Mouse (Mus musculus) midbrain, postnatal 0 days (tissue): ENCODE measurements around the gene Mfsd4a. TPM values are rescaled to one million over a fixed set of nuclear protein-coding genes. Genes with fewer than 3 reads are reported as not detected.

ENCODE experiments used
- ATAC-seq: fragments of 200-750 bp; cut with Nextera tagmentation; 2 replicates; pipeline ENCODE4 v1.8.0; 2017; ENCODE audit warnings: moderate number of reproducible peaks, mild to moderate bottlenecking, moderate TSS enrichment, moderate library complexity; ENCODE audit not compliant: low FRiP score
- DNase-seq: peaks from one replicate; pipeline ENCODE4 v3.0.0-alpha.2; 2015; ENCODE audit warnings: low spot score
- H3K27ac ChIP-seq: fragments of 300-500 bp; sonication (generic); 2 replicates; pipeline ENCODE4 v1.5.1; 2014; ENCODE audit warnings: low read depth, mild to moderate bottlenecking, low read length, mixed read lengths
- H3K27me3 ChIP-seq: fragments of 300-500 bp; sonication (generic); 2 replicates; pipeline ENCODE4 v1.6.1; 2014; ENCODE audit warnings: low read length, control low read depth, mixed read lengths; ENCODE audit not compliant: insufficient read depth
- H3K36me3 ChIP-seq: fragments of 300-500 bp; sonication (generic); 2 replicates; pipeline ENCODE4 v1.6.1; 2014; ENCODE audit warnings: low read length, control low read depth, mixed read lengths; ENCODE audit not compliant: insufficient read depth
- H3K4me1 ChIP-seq: fragments of 300-500 bp; sonication (generic); 2 replicates; pipeline ENCODE4 v1.6.1; 2014; ENCODE audit warnings: mild to moderate bottlenecking, control low read depth, antibody characterized with exemption, low read length, mixed read lengths; ENCODE audit not compliant: insufficient read depth
- H3K4me2 ChIP-seq: fragments of 300-500 bp; sonication (generic); 2 replicates; pipeline ENCODE4 v1.6.1; 2014; ENCODE audit warnings: low read depth, mild to moderate bottlenecking, low read length, mixed read lengths; ENCODE audit not compliant: poor library complexity, severe bottlenecking
- H3K4me3 ChIP-seq: fragments of 300-500 bp; sonication (generic); 2 replicates; pipeline ENCODE4 v1.5.1; 2014; ENCODE audit warnings: low read depth, mild to moderate bottlenecking, low read length, moderate library complexity
- H3K9ac ChIP-seq: fragments of 300-500 bp; sonication (generic); replicated peaks from 2 replicates; pipeline ENCODE4 v1.6.1; 2014; ENCODE audit warnings: mild to moderate bottlenecking, low read length, moderate library complexity, mixed read lengths; ENCODE audit not compliant: poor library complexity, severe bottlenecking
- H3K9me3 ChIP-seq: fragments of 300-500 bp; sonication (generic); 2 replicates; pipeline ENCODE4 v1.6.1; 2016; ENCODE audit warnings: low read length, control low read depth
- CTCF ChIP-seq: IDR thresholded peaks from 2 replicates; pipeline ENCODE4 v1.5.1; 2016; ENCODE audit warnings: antibody characterized with exemption, mild to moderate bottlenecking
- WGBS: fragments of 180-500 bp; shearing (Covaris S2); extraction: QIAGEN DNeasy Blood & Tissue Kit; methylation state at CpG from one replicate; pipeline ENCODE4 v1.1.7; 2014; 5-methylcytosine and 5-hydroxymethylcytosine counted together
- polyA plus RNA-seq: library from polyadenylated mRNA; unstranded; fragments of >200 nt; fragmentation: Nextera tagmentation; extraction: Ambion mirVana; gene quantifications from 2 replicates; pipeline ENCODE4 v1.2.1, GENCODE M21; 2015
- total RNA-seq: library from RNA; depleted of rRNA; stranded (reverse); fragments of >200 nt; gene quantifications from 2 replicates; pipeline ENCODE4 v1.2.3, GENCODE M21; 2014

The Mfsd4a gene
- total and polyA plus RNA-seq, 2 experiments from 2014 or later = 9.0 to 9.2 TPM

GRCm38 (mm10) chr1:132093269-132093668, 25.4 kb upstream of the Mfsd4a start:
- no peak for TF ChIP-seq CTCF
- H3K36me3 ChIP-seq = no peaks in the 10 kb centered on the region

GRCm38 (mm10) chr1:132090266-132090665, 22.4 kb upstream of the Mfsd4a start:
- Histone ChIP-seq H3K36me3 (no peaks in the 10 kb centered on the region), H3K27ac (no peak overlapping the region), H3K27me3 (no peaks in the 10 kb centered on the region), H3K4me3 (no peak overlapping the region), H3K9ac (no peak overlapping the region), H3K9me3 (no peaks in the 10 kb centered on the region), H3K4me2 (no peak overlapping the region), H3K4me1 (no peaks in the 10 kb centered on the region)
- ATAC-seq (no peak), DNase-seq (no peak)
- no peak for TF ChIP-seq CTCF
- 45% methylated on average over 4 of the region's 4 CpGs for WGBS

More at GRCm38 (mm10) chr1:132093269-132093668, 25.4 kb upstream of the Mfsd4a start:
- H3K4me3 ChIP-seq = no peak overlapping the region
- no peaks in the 10 kb centered on the region for H3K9me3 ChIP-seq
- DNase-seq (no peak), ATAC-seq (no peak)
- H3K4me1 ChIP-seq = no peaks in the 10 kb centered on the region
- no peak overlapping the region for H3K27ac ChIP-seq
- H3K9ac ChIP-seq = no peak overlapping the region
- H3K27me3 ChIP-seq = no peaks in the 10 kb centered on the region
- no peak overlapping the region for H3K4me2 ChIP-seq
- WGBS = 94% methylated on average over 4 of the region's 4 CpGs

GRCm38 (mm10) chr1:132089767-132090166, 21.9 kb upstream of the Mfsd4a start:
- DNase-seq (no peak), ATAC-seq (no peak)
- H3K27me3 ChIP-seq = no peaks in the 10 kb centered on the region
- TF ChIP-seq CTCF = no peak
- no peak overlapping the region for H3K4me2 ChIP-seq
- H3K4me1 ChIP-seq = no peaks in the 10 kb centered on the region
- H3K4me3 ChIP-seq = no peak overlapping the region
- no peak overlapping the region for H3K27ac ChIP-seq
- no peak overlapping the region for H3K9ac ChIP-seq
- no peaks in the 10 kb centered on the region for H3K36me3 ChIP-seq
- WGBS = 80% methylated on average over 6 of the region's 6 CpGs
- H3K9me3 ChIP-seq = no peaks in the 10 kb centered on the region

- TF ChIP-seq CTCF = no peak
- Histone ChIP-seq H3K4me2 (no peak overlapping the region), H3K27me3 (no peaks in the 10 kb centered on the region), H3K27ac (no peak overlapping the region), H3K9me3 (no peaks in the 10 kb centered on the region), H3K36me3 (no peaks in the 10 kb centered on the region), H3K9ac (no peak overlapping the region), H3K4me3 (no peak overlapping the region), H3K4me1 (no peaks in the 10 kb centered on the region)
- DNase-seq = no peak
- no peak for ATAC-seq
- WGBS = 76% methylated on average over 5 of the region's 5 CpGs
These were observed 20.4 kb upstream of the Mfsd4a start for GRCm38 (mm10) chr1:132088181-132088671.

- 62% methylated on average over 7 of the region's 7 CpGs for WGBS
- no peak for TF ChIP-seq CTCF
- H3K36me3 ChIP-seq = no peaks in the 10 kb centered on the region
- no peak for ATAC-seq
- H3K9me3 ChIP-seq = no peaks in the 10 kb centered on the region
- no peak overlapping the region for H3K27ac ChIP-seq
- H3K4me2 ChIP-seq = no peak overlapping the region
- no peaks in the 10 kb centered on the region for H3K4me1 ChIP-seq
- no peak for DNase-seq
- H3K9ac ChIP-seq = no peak overlapping the region
- no peak overlapping the region for H3K4me3 ChIP-seq
- H3K27me3 ChIP-seq = no peaks in the 10 kb centered on the region
These were observed 17.6 kb upstream of the Mfsd4a start for GRCm38 (mm10) chr1:132085181-132086049.

GRCm38 (mm10) chr1:132078413-132078812, 10.6 kb upstream of the Mfsd4a start:
- H3K4me2 ChIP-seq = no peak overlapping the region
- H3K27me3 ChIP-seq = no peaks in the 10 kb centered on the region
- DNase-seq (no peak), ATAC-seq (no peak)
- H3K36me3 ChIP-seq = no peaks in the 10 kb centered on the region
- no peak overlapping the region for H3K4me3 ChIP-seq
- no peaks in the 10 kb centered on the region for H3K9me3 ChIP-seq
- H3K9ac ChIP-seq = no peak overlapping the region
- H3K4me1 ChIP-seq = no peaks in the 10 kb centered on the region
- no peak overlapping the region for H3K27ac ChIP-seq
- WGBS = 81% methylated on average over 2 of the region's 2 CpGs
- no peak for TF ChIP-seq CTCF
